Mouse (Mus musculus) right cerebral cortex, postnatal 4 days (tissue): ENCODE results near the gene Ppp1ca.

Experiments used
- DNase-seq: peaks from one replicate; pipeline ENCODE4 v3.0.0-alpha.2; 2022

Ppp1ca gene

DNA sequence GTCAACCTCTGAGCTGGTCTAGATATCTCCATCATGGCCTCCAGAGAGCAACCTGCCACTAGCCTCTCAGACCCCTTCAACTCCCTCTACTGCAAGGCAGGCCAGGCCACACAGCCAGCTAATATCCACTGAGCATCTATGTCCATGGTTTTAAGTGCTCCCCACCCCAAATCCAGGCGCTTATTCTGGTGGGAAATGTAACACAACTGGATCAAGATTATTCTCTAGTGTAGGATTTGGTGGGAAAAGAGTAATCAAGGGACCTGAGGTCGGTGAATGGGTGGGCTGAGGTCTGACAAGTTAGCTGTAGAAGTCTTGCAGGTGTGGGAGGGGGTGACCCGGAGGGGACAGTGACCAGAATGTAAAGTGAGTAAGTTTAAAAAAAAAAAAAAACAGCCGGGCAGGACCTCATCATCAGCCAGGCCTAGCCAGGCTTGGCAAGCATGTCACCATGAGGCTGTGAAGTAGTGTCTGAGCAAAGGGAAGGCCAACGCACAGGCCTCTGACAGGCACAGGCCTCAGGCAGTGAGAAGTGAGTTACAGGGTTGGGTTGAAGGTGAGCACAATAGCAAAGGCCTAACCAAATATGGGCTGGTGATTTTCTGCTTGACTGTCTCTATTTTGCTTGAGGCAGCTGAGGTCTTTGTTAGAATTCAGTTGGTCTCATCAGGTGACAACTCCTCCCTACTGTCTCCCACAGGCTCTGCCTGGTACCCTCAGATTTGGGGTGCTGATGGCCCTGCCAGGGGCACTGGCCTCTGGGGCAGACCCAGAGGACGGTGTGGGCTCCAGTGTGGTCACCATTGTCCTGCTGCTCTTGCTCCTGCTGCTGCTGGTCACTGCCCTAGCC is 36.4 kb upstream of the Ppp1ca start:
- DNase-seq, result no peak

DNA sequence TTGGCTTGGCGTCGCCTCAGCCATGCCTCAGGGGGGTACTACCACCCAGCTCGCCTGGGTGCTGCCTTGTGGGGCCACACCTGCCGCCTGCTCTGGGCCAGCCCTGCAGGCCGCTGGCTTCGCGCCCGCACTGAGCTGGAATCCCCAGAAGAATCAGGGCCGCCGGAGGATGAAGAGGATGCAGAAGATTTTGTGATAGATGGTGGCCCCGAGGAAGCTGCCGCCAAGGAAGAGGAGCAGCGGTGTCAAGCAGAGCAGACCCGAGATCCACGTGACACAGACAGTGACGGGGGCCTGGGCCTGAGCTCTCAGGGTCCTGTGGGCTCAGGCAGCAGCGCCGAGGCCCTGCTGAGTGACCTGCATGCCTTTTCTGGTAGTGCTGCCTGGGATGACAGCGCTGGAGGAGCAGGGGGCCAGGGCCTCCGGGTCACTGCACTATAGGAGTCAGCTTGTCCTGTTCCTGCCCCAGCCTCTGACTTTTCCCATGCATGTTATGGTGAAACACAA is 35.7 kb upstream of the Ppp1ca start:
- DNase-seq, result no peak

DNA sequence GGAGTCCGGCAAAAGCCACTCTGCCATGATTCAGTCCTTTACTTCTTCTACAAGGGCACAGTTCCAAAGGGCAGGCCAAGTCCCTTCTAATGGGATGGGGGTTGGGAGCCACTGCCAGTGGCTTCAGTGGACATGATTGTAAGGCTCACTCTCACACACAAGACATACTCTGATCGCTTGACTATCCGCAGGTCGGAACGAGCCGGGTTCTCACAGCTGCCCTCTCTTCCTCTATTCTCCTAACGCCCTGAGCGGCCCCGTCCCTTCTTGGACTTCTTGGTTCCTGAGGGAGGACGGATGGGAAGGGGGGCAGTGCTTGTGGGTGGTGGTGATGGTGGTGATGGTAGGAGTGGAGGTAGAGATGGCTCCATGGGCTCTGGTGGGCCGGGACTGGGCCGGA is 35.1 kb upstream of the Ppp1ca start:
- DNase-seq, result no peak

DNA sequence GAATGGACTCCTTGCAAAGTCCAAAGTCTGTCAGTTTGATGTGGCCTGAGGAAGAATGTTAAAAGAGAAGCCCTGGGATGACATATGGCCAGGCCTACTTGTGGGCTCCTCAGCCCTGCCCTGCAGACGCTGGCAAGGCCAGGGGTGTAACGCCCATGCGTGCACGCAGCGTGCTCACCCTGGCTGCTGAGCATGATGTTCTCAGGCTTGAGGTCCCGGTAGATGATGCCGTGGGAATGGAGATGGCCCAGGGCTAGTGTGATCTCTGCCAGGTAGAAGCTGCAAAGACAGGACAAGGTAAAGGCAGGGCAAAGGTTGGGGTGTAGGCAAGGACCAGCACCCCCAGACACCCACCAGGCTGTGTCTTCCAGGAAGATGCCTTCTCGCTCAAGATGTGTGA is 32.8 kb upstream of the Ppp1ca start:
- no peak for DNase-seq

DNA sequence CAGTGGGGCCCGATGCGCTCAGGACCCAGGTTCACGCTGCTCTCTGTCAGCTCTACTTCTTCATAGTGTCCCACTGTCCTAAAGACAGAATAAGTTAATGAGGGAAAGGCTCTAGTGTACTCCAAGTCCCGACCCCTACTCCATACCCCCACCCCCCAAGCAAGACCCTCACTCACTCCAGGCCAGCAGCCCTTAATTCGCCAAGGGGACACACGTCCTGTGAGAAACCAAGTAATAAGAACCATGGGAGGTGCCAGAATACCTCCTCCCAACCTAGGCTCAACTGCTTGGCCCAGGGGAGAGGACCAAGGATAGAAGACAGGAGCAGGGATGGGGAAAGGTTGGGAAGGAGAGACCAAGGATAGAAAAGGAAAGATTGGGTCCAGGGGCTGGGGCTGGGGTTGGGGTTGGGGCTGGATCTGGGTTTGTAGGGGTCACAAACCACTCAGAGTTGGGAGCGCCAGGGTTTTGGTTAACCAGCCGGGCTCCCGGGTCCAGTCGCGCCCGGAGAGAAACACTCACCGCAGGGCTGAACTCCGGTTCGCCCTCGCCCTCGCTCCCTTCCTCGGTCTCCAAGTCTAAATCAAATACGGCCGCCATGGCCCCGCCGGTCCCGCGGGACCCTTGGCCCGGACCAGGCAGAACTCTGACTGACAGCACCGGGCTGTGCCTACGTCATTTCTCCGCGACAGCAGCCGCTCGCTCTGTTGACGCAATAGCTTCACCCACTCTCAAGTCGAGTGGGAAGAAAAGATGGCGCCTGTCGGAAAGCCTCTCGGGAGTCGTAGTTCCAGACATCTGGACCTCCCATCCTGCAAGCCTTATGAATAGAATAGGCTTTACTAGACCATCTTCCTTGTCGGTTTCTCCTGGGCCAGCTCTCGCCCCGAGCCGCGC is 29.0 kb upstream of the Ppp1ca start, which contains the start of gene Rps6kb2:
Gene Rps6kb2, minus strand, starts transcription at position 709 of the 897 bp plus-strand sequence.
- peak; percentile 96 for DNase-seq

DNA sequence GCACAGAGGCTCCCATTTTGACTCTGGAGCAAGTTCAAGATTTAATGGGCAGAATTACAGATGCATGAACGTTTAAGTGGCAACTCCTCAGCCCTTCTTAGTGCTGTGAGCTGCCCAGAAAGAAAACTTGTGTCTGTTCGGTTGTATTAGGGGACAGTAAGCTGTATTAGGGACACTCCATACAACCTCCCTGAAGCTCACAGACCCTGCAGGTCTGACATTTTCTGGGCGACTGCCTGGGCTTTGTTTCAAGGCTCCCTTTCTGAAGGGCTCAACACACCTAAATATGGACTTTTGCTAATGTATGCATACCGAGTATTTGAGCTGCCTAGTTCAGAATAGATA is 28.4 kb upstream of the Ppp1ca start:
- no peak for DNase-seq

DNA sequence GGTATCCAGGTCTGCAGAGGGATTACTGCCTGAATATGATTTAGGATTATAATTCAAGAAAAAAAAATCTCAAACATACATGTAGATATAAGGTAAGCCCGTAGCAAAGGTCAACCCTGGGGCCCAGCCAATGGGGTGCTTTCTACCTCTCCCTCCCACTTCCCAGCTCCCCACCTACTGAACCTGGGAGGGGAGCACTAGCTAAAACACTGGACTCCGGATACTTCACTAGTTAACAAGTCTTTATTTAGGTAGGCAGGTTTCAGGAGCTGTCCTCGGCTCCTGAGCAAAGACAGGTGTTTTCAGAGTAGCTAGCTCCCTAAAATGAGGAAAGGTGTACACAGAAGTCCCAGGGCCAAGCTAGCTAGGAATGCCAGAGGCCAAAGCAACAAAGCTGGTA is 27.8 kb upstream of the Ppp1ca start:
- DNase-seq, result no peak

DNA sequence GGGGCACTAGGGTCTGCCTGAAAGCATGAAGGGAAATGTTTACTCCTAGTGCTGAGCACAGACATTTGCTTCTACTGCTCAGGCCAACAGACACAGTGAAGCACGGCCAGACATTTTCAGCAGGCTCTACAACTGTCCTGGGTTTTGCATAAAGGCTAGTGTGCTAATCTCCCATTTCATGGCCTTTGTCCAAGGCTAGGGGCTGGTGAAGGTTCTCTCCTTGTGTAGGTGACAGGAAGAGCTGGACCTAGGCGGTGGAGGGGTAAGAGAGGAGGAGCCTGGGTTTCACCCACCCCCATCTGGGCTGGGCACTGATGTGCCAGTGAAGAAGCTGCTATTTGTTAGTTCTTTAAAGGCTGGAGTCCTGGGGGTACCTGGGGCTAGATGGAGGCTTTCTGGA is 27.1 kb upstream of the Ppp1ca start:
- no peak for DNase-seq

DNA sequence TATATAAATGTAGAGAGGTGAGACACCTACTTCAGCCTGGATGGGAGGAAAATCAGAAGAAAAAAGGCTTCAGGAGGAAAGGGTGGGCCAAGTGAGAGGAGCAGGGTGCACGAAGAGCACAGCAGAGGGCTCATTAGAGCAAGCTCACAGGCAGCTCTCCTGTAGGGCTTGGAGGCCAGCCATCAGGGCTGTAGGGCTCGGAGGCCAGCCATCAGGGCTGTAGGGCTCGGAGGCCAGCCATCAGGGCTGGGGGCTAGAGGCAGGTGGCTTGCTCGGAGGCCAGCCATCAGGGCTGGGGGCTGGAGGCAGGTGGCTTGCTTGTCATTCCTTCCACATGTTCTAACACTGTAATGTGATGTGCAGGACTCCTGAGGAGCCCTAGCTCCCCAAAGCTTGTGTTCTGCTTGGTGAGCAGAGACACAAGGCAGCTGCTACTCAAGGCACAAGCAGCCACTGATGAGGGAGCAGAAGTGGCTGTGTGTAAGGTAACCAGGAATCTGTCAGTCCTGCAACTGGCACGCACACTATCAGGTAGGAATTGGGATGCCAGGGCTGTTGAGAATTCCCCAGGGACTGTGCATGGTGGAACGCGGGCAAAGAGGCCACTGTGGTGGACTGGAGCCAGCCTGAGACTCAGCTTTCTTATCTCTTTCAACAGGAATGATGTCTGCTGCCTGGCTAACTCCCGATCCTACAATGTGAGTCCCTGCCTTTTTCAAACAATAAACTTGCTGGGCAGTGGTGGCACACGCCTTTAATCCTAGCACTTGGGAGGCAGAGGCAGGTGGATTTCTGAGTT is 25.0 kb upstream of the Ppp1ca start:
- no peak for DNase-seq

DNA sequence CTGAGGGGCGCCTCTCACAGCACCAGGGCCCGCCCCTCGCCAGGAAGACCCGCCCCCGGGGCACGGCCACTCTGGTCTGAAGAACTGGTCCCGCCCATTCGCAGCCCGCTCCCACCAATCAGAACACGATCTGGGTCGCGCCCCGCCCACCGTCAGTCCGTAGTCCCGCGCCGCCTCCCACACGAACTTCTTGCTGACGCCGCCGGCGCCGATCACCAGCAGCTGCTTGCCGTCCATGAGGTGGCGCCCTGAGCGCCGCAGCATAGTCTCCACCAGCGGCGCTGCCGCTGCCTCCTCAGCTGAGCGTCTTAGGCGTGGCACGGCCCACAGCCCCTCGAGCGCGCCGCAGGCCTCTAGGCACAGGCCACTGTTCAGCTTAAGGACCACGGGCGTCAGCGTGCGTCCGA is 22.5 kb upstream of the Ppp1ca start:
- peak; percentile 99 for DNase-seq

DNA sequence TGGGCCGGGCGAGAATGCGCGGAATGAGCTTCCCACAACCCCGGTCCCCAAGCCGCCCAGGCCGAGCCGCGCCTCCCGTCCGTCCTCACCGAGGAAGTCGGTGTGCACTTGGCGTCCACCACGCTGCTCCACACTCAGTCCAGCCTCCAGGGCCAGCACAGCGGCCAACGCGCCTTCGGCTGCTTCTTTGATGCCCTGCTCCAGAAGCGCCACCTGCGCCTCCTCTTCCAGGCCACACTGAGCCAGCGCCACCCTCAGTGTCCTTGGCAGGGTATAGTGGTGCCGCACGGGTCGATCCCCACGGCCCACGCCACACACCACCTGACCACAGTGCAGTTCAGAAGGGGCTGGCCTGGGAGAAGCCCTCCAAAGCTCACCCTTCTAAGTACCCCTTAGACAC is 22.1 kb upstream of the Ppp1ca start:
- no peak for DNase-seq

DNA sequence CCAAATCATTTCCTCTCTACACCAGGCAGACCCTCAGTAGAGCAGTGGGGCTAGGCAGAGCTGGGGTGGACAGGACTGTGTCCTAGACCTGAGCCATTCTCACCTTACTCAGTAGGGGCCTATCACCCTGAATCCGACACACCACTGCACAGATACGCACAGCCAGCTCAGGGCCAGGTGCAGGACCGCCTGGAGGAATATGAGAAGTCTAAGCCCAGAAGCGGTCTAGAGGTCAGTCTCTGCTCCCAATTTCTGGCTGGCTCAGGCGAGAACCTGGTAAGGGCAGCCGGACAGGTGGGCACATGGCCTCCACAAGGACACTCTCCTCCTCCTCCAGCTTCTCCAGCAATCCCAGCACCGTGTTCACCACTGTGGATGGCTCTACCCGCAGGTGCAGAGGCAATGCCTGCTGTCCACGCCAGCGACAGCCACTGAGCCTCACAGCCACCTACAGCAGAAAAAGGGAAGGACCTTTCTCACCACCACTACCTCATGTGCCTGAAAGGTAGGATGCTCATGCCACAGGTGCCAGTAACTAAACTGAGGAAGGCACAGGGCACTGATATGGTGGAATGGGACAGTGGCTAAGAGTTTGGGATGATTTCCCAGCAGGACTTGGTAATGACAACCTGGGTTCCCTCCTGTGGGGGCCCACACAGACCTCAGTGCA is 21.0 kb upstream of the Ppp1ca start:
- no peak for DNase-seq

DNA sequence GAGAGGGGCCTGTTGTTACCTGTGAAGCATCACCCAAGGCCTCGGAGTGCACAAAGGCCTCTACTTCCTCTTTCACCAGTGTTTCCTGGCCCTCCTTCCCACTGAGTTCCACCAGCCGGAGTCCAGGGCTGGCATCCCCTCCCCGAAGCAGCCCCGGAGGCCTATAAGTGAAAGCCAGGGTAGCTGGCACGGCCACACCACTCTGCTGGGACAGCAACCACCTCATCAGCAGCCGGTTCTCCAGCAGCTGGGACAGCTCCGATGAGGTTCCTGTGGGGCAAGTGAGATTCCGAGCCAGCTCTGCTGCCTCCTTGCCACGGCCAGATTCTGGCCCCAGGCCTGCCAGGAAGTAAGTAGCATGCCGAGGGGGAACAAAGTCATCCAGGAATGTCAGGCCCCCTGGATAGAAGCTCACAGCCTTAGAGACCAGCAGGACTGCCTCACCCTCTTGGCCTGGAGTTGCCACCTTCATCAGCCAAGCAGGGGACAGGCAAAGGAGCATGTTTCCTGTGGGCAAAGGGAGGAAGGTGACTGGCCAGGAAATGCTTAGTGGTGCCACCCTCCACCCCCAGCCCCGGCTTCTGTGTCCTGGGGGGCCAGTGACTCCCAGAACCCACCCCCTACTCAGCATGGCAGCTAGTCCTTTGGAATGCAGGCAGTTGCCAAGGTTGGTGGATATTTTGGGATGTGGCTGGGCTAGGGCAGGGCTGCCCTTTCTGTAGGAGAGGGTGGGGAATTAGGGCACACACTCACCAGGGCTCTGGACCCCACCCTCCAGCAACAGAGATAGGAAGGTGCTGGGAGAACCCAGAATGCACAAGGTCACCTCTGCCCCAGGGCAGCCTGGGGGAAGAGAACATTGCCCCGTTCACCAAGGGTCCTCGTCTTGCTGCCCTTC is 20.2 kb upstream of the Ppp1ca start:
- DNase-seq, result no peak

DNA sequence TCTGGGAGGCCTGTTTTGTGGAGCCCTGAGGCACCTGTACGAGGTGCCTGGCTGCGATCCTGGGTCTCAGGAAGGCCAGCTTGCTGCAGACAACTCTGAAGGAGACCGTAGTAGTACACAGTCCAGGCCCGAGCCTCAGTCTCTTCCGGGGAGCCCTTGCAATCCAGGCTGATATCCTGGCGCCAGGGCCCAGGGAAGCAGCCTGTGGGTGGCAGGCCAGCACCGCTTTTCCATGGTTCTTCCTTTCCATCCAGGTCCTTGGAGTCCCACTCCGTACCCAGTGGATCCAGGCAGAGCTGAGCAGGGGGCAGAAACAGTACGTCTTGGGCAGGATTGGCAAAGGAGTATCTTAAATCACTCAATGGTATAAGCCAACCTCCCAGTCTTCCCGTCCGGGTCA is 18.9 kb upstream of the Ppp1ca start:
- no peak for DNase-seq

DNA sequence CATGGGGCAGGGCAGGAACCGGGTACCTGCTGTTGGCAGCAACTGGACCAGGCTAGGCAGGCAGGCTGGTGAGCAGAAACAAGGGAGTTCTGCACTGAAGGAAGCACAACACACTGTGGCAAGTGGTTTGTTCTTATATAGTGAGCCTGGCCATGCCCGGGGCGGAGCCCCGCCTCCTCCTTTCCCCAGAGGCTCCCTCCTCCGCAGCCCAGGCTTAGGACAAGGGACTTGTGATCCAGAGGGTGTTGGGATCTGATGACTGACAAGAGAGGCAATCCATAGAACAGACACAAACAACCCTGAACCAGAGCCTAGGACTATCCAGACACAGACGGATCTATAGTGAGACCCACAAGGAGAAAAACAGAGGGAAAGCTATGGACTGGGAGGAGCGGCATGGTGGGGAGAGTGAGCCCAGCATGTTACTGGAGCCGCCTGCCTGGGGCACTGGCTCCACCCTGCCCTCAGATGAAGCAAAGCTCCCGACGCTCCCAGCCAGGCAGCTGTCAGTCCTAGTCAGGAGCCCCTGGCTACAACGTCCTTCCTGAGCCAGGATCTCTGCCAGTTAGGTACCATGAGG is 16.4 kb upstream of the Ppp1ca start, which contains the start of gene Carns1:
Gene Carns1, minus strand, starts transcription at position 112 of the 580 bp plus-strand sequence.
- no peak for DNase-seq

DNA sequence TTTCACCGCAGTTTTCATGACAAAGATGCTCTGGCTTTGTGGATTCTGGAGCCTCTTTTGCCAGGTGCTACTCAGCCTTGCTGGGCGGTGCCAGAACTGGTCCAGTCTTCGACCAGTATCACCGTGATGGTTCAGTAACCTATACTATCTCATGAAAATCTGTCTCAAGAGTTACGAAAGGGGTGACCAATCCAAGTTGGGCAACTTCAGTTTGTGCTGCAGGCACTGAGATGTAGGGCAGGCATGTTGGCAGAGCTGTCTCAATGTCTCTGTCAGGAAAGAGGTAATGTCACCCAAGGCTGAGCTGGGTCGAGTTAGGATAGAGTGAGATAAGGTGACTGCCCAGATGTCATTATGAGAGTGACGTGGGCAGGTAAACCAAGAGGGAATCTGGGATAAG is 11.5 kb upstream of the Ppp1ca start:
- DNase-seq, result no peak

DNA sequence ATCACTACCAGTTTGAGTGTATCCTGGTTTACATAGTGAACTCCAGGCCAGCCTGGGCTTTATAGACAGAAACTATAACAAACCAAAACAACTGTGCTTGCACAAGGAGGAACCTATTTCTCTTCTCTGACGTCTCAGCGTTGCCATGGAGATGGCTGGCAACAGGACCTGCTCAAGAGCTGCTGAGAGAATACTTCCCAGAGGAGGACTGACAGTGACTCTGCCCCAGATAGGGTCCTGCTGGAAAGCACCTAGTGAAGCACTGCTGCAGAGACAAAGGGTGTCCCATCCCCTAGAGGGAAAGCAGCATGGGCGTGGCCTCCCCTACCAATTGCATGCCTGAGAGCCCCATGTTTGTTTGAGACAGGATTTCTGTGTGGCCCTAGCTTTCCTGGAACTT is 10.0 kb upstream of the Ppp1ca start:
- DNase-seq, result peak; percentile 70

DNA sequence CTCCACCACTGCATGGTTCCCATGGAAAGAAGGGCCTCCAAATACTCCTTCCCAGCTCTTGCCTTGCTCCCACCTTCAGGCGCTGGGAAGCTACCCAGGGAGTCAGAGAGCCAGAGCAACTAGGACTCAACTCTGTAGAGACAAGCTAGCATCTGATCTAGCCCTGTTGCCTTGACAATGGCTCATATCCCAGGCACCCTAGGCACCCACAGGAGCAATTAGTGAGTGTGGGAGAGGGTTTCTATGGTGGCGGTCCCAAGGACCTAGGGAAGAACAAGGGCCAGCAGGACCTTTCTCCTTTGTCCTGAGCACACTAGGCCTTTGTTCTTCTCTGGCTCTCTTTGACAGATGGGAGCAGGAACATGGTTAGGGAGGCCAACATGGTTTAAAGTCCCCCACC is 8.2 kb upstream of the Ppp1ca start:
- DNase-seq, result no peak

DNA sequence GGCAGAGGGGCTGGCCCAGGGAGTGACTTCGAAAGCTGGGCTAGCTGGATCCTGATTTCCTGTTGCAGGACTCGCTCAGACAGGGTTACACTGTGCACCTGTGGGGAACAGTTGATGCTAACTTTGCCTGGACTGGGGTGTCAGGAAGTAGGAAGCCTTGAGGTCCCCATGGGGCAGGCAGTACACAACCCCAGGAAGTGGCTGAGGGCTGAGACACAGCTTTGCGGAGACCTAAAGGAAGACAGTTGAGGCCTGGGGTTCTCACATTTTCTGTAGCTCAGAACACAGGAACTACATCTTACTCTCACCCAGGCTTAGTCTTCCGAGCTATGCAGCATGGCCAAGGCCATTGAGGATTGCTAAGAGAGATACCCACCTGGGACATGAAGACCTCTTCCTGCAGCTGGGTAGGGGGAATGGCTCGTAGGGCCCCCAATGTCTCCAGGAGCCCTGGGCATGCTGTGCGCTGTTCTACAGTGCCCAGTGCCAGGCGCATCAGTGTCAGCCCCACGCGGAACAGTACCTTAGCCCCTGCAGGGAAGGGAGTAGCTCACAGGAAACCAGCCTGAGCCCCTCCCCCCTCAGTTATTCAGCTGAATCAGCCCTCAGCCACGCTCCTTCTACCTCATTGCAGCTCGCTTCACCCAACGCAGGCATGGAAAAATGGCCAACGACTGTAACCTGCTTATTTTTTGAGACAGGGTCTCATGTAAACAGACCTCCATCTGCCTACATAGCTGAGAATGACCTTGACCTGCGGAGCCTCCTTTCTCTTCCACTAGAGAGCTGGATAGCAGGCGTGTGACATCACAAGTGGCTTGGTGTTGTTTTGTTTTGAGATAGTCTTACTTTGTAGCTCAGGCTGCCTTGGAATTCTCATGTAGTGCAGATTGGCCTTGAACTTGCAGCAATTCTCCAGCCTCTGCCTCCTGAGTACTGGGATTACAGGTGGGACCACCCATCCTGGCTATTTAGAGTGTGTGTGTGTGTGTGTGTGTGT is 6.6 kb upstream of the Ppp1ca start:
- DNase-seq, result no peak

DNA sequence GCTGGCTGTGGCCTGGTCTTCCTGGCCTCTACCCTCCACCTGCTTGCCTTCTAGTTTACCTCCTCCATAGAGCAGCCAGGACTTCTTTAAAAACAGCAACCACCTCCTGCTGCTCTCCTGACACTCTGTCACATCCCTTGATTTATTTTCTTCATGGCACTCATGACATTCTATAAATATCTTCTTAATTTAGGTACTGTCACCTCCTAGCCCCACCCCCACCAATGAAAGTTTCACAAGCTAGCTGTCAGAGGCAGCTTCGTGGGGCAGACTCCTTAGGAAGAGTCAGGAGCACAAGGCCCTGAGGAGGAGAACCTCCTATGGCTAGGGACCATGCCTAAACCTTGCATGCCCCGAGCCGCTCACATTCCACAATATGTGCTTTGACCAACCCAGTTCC is 4.6 kb upstream of the Ppp1ca start:
- DNase-seq, result no peak
